Mouse (Mus musculus): ENCODE data around the gene Apeh.
"Not testable (repeated sequence)": the region's sequence is repeated elsewhere in the genome, so short reads cannot be mapped to it uniquely, and the experiment has no call there.

Gene Apeh

DNA sequence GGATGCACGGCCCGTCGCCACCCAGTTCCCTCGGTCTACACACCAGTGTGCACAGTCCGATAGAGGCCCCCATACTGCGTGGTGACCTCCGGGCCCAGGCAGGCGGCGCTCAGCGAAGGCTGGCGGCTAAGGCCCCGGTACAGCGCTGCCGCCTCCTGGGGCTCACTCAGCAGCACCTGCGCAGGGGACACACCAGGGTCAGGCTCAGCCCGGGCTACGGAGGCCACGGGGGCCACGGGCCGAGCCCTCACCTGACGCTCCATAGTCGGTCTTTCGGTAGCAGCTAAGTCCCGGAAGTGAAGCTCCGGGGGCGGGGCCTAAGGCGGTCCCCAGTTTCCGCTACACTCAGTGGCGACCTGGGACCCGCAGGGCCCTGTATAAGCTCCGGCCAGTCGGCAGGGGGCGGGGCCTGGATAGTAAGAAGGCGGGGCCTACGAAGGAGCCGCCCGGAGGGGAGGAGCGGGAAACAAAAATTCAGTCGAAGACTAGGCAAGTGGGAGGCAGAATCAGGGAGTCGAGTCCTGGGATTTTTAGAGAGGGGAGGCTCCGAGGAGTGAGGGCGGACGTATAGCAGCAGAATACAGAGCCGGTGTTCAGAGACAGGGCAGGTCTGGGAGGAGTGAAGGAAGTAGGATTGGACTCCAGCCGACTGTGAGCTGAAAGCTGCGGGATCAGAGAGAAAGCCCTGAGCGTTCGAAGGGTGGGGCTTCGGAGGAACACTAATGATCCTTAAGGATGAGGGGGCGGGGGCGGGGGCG lies at the start of gene Apeh:
Gene Apeh (minus strand): TSS at position 423 of the 758 bp plus-strand sequence.
- peak; percentile 88 for DNase-seq

- DNase-seq = no peak
These were observed 49.1 kb upstream of the Apeh start for GRCm38 (mm10) chr9:108143470-108143869.

DNA sequence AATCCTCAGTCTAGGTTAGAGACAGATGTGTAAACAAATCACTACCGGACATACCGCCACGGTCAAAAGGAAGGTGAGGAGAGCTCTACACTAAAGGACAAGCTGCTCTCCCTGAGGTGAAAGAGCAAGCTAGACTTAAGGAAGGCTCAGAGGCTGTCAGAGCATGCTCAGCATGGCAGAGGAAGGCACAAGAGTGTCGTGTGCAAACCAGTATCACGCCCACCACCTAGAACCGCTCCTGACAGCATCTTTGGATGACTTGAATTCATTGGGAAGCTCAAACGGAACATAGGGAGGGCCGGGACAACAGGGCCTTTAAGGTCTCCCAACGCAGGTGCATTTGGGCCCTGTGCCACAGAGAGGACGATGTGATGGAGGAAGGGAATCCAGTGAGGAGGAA lies 47.0 kb upstream of the Apeh start:
- no peak for DNase-seq

DNA sequence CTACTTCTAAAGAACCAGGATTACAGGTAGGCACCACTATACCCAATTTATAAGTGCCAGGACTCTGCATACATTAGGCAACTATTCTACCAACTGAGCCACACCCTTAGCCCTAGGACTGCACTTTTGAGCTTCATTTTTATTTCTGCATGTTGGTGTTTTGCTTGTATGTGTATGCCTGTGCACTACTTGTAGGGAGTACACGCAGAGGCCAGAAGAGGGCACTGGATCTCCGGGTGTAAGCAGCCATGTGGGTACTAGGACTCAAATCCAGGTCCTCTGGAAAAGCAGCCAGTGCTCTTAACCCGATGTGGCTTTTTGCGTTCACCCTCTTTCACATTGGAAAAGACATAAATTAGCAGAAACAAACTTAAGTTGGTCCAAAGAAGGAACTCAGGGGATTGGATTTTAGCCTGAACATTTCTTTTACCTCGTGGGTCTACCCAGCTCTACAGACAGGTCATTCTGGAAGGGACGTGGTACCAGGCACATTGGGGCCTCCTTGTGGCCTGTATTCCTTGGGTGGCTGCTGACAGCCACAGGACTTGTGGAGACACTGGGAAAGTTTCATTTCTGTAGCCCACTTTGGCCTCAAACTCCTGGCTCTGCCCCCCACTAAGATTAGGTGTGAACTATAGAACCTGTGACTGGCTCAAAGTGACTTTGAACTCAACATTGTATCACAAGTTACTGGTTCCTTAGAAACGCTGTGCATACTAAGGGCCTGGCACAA lies 45.7 kb upstream of the Apeh start:
- DNase-seq = no peak

DNA sequence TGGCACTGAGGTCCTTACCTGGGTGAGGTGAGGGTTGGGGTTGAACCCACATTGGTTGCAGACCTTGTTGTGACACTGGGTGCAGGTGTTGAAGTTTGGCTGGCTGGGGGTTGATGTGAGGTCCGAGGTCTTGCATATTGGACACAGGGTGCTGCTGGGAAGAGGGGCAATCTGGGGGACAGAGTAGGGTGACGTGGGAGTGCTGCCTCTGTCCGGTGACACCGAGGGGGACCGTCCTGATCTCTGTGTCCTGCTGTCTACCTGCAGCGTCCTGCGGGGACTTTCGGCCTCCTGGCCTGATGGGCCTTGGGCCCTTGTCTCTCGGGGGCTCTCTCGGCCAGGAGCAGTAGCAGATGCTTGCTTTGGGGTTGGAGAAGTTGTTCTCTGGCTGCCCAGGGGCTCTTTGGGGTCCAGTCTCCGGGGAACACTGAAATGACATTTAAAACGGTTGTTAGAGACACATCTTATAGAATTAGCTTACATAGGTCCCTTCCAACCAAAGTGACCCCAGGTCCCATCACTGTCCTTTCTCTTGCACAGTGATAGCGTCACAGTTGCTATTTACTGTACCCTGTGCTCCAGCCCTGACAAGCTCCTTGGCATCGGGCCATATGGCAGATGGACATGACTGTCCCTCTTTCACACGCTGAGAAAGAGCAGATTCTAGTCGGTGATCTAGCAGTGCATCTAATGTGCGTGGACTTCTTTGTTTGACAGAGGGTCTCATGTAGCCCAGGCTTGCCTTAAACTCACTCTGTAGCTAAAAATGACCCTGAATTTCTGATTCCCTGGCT lies 45.0 kb upstream of the Apeh start:
- no peak for DNase-seq

- no peak for DNase-seq
These were observed 43.7 kb upstream of the Apeh start for GRCm38 (mm10) chr9:108138118-108138517.

DNA sequence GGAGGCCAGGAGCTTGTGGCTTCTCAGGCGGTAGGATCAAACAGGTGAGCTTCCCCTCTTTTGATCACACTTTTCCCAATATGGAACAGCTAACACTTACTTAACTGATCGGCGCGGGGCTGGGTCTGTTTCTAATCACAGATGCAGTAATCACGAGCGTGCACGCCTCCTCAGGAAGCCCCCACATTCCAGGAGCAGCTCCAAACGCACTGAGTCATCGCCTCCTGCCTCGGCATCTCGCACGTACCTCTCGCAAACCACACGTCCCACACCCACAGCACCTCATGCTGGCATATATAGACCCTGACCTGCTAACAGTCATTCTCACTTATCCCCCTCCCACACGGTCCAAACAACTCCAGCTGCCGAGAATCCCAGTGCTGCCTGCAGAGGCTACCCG lies 43.1 kb upstream of the Apeh start:
- DNase-seq = peak; percentile 80

GRCm38 (mm10) chr9:108136930-108137462 lies 42.6 kb upstream of the Apeh start:
- no peak for DNase-seq

DNA sequence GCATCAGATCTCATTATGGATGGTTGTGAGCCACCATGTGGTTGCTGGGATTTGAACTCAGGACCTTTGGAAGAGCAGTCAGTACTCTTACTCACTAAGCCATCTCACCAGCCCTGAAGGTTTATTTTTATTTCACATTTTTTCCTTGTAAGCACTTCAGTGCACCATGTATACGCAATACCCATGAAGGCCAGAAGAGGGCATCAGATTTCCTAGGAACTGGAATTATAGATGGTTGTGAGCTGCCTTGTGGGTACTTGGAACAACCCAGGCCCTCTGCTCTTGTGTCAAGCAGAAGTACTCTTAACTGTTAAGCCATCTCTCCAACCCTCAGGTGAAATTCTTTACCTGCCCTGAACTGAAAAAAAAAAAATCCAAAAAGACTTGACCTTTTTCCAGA lies 41.8 kb upstream of the Apeh start:
- no peak for DNase-seq

DNA sequence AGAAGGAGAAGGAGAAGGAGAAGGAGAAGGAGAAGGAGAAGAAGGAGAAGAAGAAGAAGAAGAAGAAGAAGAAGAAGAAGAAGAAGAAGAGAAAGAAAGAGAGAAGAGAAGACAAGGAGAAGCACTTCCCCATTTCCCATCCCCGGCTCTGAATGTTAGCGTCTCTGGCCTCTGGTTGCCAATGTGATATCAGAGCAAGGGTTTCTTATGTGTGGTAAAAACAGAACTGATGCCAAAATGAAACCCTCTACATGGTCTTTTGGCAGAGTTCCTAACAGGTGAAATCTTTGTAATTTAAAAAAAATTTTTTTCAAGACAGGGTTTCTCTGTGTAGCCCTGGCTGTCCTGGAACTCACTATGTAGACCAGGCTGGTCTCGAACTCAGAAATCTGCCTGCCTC lies 41.3 kb upstream of the Apeh start:
- not testable (repeated sequence) for DNase-seq

GRCm38 (mm10) chr9:108133478-108133877 lies 39.1 kb upstream of the Apeh start:
- DNase-seq = no peak

DNA sequence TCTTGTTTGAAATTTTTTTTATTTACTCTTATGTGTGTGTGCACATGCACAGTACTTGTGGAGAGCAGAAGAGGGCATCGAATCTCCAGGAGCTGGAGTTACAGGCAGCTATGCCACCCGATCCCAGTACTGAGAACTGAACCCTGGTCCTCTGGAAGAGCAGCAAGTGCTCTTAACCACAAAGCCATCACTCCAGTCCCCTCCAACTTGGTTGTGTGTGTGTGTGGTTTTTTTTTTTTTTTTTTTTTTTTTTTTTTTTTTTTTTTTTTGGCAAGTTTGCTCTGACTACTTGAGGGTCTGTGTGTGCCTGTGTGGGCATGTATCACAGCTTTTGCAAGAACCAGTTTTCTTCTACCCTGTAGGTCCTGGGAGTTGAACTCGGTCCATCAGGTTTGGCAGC lies 38.0 kb upstream of the Apeh start:
- DNase-seq = no peak

DNA sequence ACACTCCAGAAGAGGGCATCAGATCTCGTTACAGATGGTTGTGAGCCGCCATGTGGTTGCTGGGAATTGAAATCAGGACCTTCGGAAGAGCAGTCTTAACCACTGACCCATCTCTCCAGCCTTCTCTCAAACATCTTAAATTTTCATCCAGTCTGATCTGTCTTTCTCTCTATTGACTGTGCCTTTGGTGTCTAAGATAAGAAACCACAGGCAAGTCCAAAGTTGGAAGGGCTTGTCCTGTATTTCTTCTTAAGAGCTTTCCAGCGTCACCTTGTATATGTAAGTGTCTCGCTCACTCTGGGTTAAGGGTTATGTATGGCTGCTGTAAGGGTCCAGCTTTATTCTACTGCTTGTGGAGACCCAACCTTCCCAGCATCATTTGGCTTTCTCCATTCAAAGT lies 37.1 kb upstream of the Apeh start:
- no peak for DNase-seq

GRCm38 (mm10) chr9:108129042-108129948 lies 34.9 kb upstream of the Apeh start:
- no peak for DNase-seq

- DNase-seq = peak; percentile 58
These were observed 33.8 kb upstream of the Apeh start for GRCm38 (mm10) chr9:108128248-108128647.

GRCm38 (mm10) chr9:108126436-108127180 lies 32.2 kb upstream of the Apeh start:
- no peak for DNase-seq

- DNase-seq = no peak
These were observed 31.3 kb upstream of the Apeh start for GRCm38 (mm10) chr9:108125731-108126130.

GRCm38 (mm10) chr9:108123916-108124315 lies 29.5 kb upstream of the Apeh start:
- DNase-seq = no peak

GRCm38 (mm10) chr9:108121170-108121969 lies 27.0 kb upstream of the Apeh start:
- DNase-seq = no peak

DNA sequence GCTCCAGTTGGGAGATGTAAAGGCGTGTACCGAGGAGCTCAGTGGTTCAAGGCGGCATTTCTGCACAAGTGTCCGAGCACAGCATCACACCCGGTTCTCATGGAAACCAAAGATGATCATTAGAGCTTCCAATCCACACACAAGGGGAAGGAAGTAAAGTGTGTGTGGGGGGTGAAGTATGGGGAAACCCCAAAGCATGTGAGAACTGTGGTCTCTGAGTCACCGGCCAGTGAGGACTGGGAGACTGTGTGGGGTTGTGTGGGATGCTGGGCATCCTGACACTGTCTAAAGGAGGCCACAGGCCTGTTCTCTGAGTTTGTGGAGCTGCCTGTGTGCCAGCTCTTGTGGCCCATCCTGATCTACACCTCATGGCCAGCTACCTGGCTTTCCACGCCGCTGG lies 26.3 kb upstream of the Apeh start:
- no peak for DNase-seq
